Mouse (Mus musculus) heart, postnatal 0 days (tissue): Measurements from ENCODE around the gene Cobll1. TPM values are rescaled to one million over a fixed set of nuclear protein-coding genes. Genes with fewer than 3 reads are reported as not detected.

ENCODE experiments used
- ATAC-seq: fragments of 200-750 bp; cut with Nextera tagmentation; 2 replicates; pipeline ENCODE4 v1.8.0; 2017; ENCODE audit warnings: low read depth, moderate number of reproducible peaks, moderate library complexity; ENCODE audit not compliant: insufficient read depth
- DNase-seq: peaks from one replicate; pipeline ENCODE4 v3.0.0-alpha.2; 2016; ENCODE audit warnings: low spot score
- H3K27ac ChIP-seq: fragments of 300-500 bp; sonication (generic); 2 replicates; pipeline ENCODE4 v1.5.1; 2014; ENCODE audit warnings: low read depth, mild to moderate bottlenecking
- H3K27me3 ChIP-seq: fragments of 300-500 bp; sonication (generic); 2 replicates; pipeline ENCODE4 v1.6.1; 2014; ENCODE audit warnings: low read length, mixed read lengths; ENCODE audit not compliant: control insufficient read depth, insufficient read depth
- H3K36me3 ChIP-seq: fragments of 300-500 bp; sonication (generic); replicated peaks from 2 replicates; pipeline ENCODE4 v1.6.1; 2014; ENCODE audit warnings: low read length, mixed read lengths; ENCODE audit not compliant: control insufficient read depth, insufficient read depth
- H3K4me1 ChIP-seq: fragments of 300-500 bp; sonication (generic); 2 replicates; pipeline ENCODE4 v1.6.1; 2014; ENCODE audit warnings: antibody characterized with exemption; ENCODE audit not compliant: control insufficient read depth, insufficient read depth
- H3K4me2 ChIP-seq: fragments of 300-500 bp; sonication (generic); 2 replicates; pipeline ENCODE4 v1.6.1; 2014; ENCODE audit warnings: low read depth, mild to moderate bottlenecking, low read length, moderate library complexity
- H3K4me3 ChIP-seq: fragments of 300-500 bp; sonication (generic); 2 replicates; pipeline ENCODE4 v1.5.1; 2014; ENCODE audit warnings: low read depth, low read length
- H3K9ac ChIP-seq: fragments of 300-500 bp; sonication (generic); replicated peaks from 2 replicates; pipeline ENCODE4 v1.6.1; 2014; ENCODE audit warnings: low read depth, low read length, mixed read lengths
- H3K9me3 ChIP-seq: fragments of 300-500 bp; sonication (generic); replicated peaks from 2 replicates; pipeline ENCODE4 v1.6.1; 2016; ENCODE audit warnings: low read length; ENCODE audit not compliant: control insufficient read depth
- CTCF ChIP-seq: IDR thresholded peaks from 2 replicates; pipeline ENCODE4 v1.5.1; 2016; ENCODE audit warnings: antibody characterized with exemption, control low read depth, low read depth
- EP300 ChIP-seq: IDR thresholded peaks from 2 replicates; pipeline ENCODE4 v1.6.1; 2016; ENCODE audit warnings: antibody characterized with exemption, low read depth
- WGBS: fragments of 180-500 bp; shearing (Covaris S2); extraction: QIAGEN DNeasy Blood & Tissue Kit; methylation state at CpG from one replicate; pipeline ENCODE4 v1.1.7; 2014; 5-methylcytosine and 5-hydroxymethylcytosine counted together
- polyA plus RNA-seq: library from polyadenylated mRNA; unstranded; fragments of >200 nt; fragmentation: Nextera tagmentation; extraction: Ambion mirVana; gene quantifications from 2 replicates; pipeline ENCODE4 v1.2.1, GENCODE M21; 2015
- total RNA-seq: library from RNA; depleted of rRNA; stranded (reverse); fragments of >200 nt; gene quantifications from 2 replicates; pipeline ENCODE4 v1.2.3, GENCODE M21; 2014; ENCODE audit warnings: low replicate concordance

The Cobll1 gene
- total and polyA plus RNA-seq, 2 experiments from 2014 or later: 8.6 to 11.0 TPM

DNA sequence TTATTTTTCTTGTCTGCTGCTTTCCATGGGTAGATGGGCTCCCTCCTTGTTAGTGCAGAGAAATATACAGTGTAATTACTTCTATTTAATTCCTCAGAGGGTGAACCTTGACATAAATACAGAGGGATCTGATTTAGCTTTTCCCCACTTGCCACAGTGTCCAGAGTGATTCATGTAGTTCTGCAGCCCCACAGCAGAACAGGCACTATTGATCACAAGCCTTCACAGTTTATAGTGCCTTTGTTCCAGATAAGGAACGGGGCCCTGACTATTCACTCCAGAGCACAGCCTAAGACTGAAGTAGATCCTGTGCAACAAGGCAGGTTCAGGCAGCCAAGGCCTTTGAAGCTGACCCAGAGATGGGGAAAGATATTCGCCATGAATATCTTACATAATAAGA is 10.4 kb upstream of the Cobll1 start:
- no peak overlapping the region for H3K27ac ChIP-seq
- H3K36me3 ChIP-seq: no peaks in the 10 kb centered on the region
- no peaks in the 10 kb centered on the region for H3K27me3 ChIP-seq
- no peaks in the 10 kb centered on the region for H3K4me1 ChIP-seq
- no peak overlapping the region for H3K4me2 ChIP-seq
- WGBS: 39% methylated on average over 2 of the region's 2 CpGs
- TF ChIP-seq EP300 (no peak), CTCF (no peak)
- no peak overlapping the region for H3K9ac ChIP-seq
- H3K4me3 ChIP-seq: no peak overlapping the region
- ATAC-seq: no peak
- no peak for DNase-seq
- H3K9me3 ChIP-seq: no peaks in the 10 kb centered on the region

DNA sequence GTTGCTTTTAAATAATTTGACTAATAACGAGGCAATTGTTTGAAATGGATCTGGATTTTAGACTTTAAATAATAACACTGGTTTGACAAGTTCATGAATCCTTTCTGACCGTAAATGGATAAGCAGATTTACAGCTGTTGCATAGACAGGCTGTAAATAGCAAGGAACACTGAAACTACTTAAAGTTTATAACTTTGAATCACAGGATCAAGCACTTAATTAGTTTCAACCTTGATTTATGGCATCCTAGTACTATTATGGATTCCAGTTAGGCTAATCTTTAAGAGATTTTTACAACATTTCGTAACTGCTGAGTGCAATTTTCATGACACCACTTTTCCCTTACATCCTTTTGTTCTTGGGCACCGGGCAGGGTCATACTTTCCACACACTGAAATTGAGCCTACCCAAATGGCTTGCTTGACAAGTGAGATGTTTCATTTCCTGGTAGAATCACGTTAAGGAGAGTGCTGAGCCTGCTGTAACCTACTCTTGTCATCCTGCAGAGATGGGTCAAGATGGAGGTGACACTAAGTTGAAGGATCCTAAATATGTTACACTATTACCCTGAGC is 1.1 kb upstream of the Cobll1 start:
- Histone ChIP-seq H3K9me3 (no peaks in the 10 kb centered on the region), H3K4me1 (peaks cover 5% of the 10 kb centered on the region; the same call in 1 of the 2 replicates), H3K27me3 (no peaks in the 10 kb centered on the region), H3K36me3 (no peaks in the 10 kb centered on the region), H3K4me3 (no peak overlapping the region), H3K4me2 (no peak overlapping the region; the same call in 1 of the 2 replicates), H3K9ac (no peak overlapping the region), H3K27ac (no peak overlapping the region)
- DNase-seq: no peak
- 77% methylated on average over 5 of the region's 5 CpGs for WGBS
- ATAC-seq: no peak
- no peak for TF ChIP-seq EP300
- TF ChIP-seq CTCF: no peak

- Histone ChIP-seq H3K27ac (peak overlapping the region; percentile 90), H3K4me3 (peak overlapping the region; percentile 76), H3K4me1 (peaks cover 5% of the 10 kb centered on the region; the same call in 1 of the 2 replicates), H3K27me3 (no peaks in the 10 kb centered on the region), H3K36me3 (no peaks in the 10 kb centered on the region), H3K9ac (peak overlapping the region; percentile 76), H3K9me3 (no peaks in the 10 kb centered on the region), H3K4me2 (peak overlapping the region; percentile 85)
- ATAC-seq: peak; percentile 91
- TF ChIP-seq EP300 (no peak), CTCF (0 out of 2 replicates have a peak, but pooled peaks have one; percentile 11)
- under 1% methylated on average over 86 of the region's 114 CpGs for WGBS
- DNase-seq: peak; percentile 79
Observed at GRCm38 (mm10) chr2:65238171-65238963, 836 bp downstream of the Cobll1 start.

GRCm38 (mm10) chr2:65237610-65238170 is 1.5 kb downstream of the Cobll1 start:
- peaks cover 5% of the 10 kb centered on the region; the same call in 1 of the 2 replicates for H3K4me1 ChIP-seq
- H3K36me3 ChIP-seq: no peaks in the 10 kb centered on the region
- H3K27me3 ChIP-seq: no peaks in the 10 kb centered on the region
- 0 out of 2 replicates have a peak, but pooled peaks have one; percentile 4 for ATAC-seq
- DNase-seq: peak; percentile 58
- TF ChIP-seq CTCF (no peak), EP300 (no peak)
- WGBS: under 1% methylated on average over 22 of the region's 22 CpGs
- no peaks in the 10 kb centered on the region for H3K9me3 ChIP-seq
- peak overlapping the region; percentile 85 for H3K4me2 ChIP-seq
- H3K27ac ChIP-seq: peak overlapping the region; percentile 90
- H3K4me3 ChIP-seq: peak overlapping the region; percentile 76
- H3K9ac ChIP-seq: peak overlapping the region; percentile 76

GRCm38 (mm10) chr2:65237116-65237515 is 2.1 kb downstream of the Cobll1 start:
- Histone ChIP-seq H3K36me3 (no peaks in the 10 kb centered on the region), H3K27me3 (no peaks in the 10 kb centered on the region), H3K4me2 (peak overlapping the region; percentile 85), H3K9me3 (no peaks in the 10 kb centered on the region), H3K4me3 (peak overlapping the region; percentile 76), H3K9ac (no peak overlapping the region), H3K27ac (no peak overlapping the region), H3K4me1 (peaks cover 5% of the 10 kb centered on the region)
- TF ChIP-seq EP300 (no peak), CTCF (no peak)
- peak; percentile 36 for DNase-seq
- 50% methylated on average over 8 of the region's 8 CpGs for WGBS
- no peak for ATAC-seq
